ENCODE assay signal across 8 mouse cellular contexts in genomic region chr7:118704001-118704850, GRCm38 (mm10). TPM values are rescaled to one million over a fixed set of nuclear protein-coding genes. Genes with fewer than 3 reads are reported as not detected.
A peak's percentile ranks its signal among the peaks of the same experiment; 100 is the strongest.
DNase-seq lines count a peak whose midpoint lies in the region; ATAC-seq and TF ChIP-seq lines count a peak whose summit lies in the region.

No protein-coding gene starts in this region.

- 58% methylated on average over 9 of the region's 9 CpGs for WGBS in lung, postnatal 0 days
- WGBS in liver, embryonic 11.5 days: 78% methylated on average over 9 of the region's 9 CpGs
- 82% methylated on average over 9 of the region's 9 CpGs for WGBS in thymus, adult 2 months

- peak overlapping the region; percentile 20 for H3K9ac ChIP-seq in lung, postnatal 0 days (replicated peaks; ENCODE audit: low read depth)
- peak overlapping the region; percentile 90 for H3K9ac ChIP-seq in liver, embryonic 11.5 days (ENCODE audit: low read depth, low read length)

- H3K27ac ChIP-seq in lung, postnatal 0 days (ENCODE audit: low read length): peak overlapping the region; percentile 93
- peak overlapping the region; percentile 81 for H3K27ac ChIP-seq in liver, embryonic 11.5 days (ENCODE audit: low read depth, low read length)
- H3K27ac ChIP-seq in thymus, adult 2 months (ENCODE audit: control insufficient read depth, insufficient read depth, low read length): no peak overlapping the region

- H3K27me3 ChIP-seq in lung, postnatal 0 days (replicated peaks; ENCODE audit: insufficient read depth, low read length): no peaks in the 10 kb centered on the region
- no peaks in the 10 kb centered on the region for H3K27me3 ChIP-seq in liver, embryonic 11.5 days (replicated peaks; ENCODE audit: control insufficient read depth, insufficient read depth, low read length)
- no peaks in the 10 kb centered on the region for H3K27me3 ChIP-seq in thymus, adult 2 months (ENCODE audit: control insufficient read depth, insufficient read depth, low read length)

- no peaks in the 10 kb centered on the region for H3K36me3 ChIP-seq in lung, postnatal 0 days (ENCODE audit: insufficient read depth, low read length)
- no peaks in the 10 kb centered on the region for H3K36me3 ChIP-seq in liver, embryonic 11.5 days (ENCODE audit: control insufficient read depth, insufficient read depth, low read length)
- H3K36me3 ChIP-seq in thymus, adult 2 months (ENCODE audit: control insufficient read depth, insufficient read depth, low read length): no peaks in the 10 kb centered on the region

- TF ChIP-seq EP300 in lung, postnatal 0 days (IDR thresholded peaks at IDR 0.05): peak; percentile 79

- peak; percentile 23 for DNase-seq in CD4-positive, CD25-positive, alpha-beta regulatory T cell, adult 2 months (ENCODE audit: low read depth, low spot score)
- peak; percentile 91 for DNase-seq in lung, postnatal 0 days (ENCODE audit: low spot score)
- DNase-seq in lung, postnatal 10 days: no peak
- no peak for DNase-seq in liver, embryonic 11.5 days (ENCODE audit: low spot score)
- peak; percentile 26 for DNase-seq in yolk sac, embryonic 10.5 days (ENCODE audit: low spot score)
- DNase-seq in thymus, adult 2 months: no peak
- DNase-seq in thymus, postnatal 4 days: no peak

- H3K4me1 ChIP-seq in lung, postnatal 0 days (ENCODE audit: insufficient read depth, low read depth, low read length): peaks cover 14% of the 10 kb centered on the region; the same call in 1 of the 2 replicates
- H3K4me1 ChIP-seq in liver, embryonic 11.5 days (replicated peaks; ENCODE audit: control insufficient read depth, insufficient read depth, low read length): peaks cover 13% of the 10 kb centered on the region
- peaks cover 7% of the 10 kb centered on the region; the same call in 1 of the 2 replicates for H3K4me1 ChIP-seq in thymus, adult 2 months (replicated peaks; ENCODE audit: control insufficient read depth, insufficient read depth, low read length)

- no peak for ATAC-seq in CD4-positive, CD25-positive, alpha-beta regulatory T cell, adult 4 months
- ATAC-seq in lung, postnatal 0 days: peak; percentile 21; the same call in 1 of the 2 replicates
- 0 out of 2 replicates have a peak, but pooled peaks have one; percentile 7 for ATAC-seq in liver, embryonic 11.5 days (replicated peaks; ENCODE audit: low FRiP score)

- no peaks in the 10 kb centered on the region for H3K9me3 ChIP-seq in lung, postnatal 0 days (ENCODE audit: low read length)
- H3K9me3 ChIP-seq in liver, embryonic 11.5 days (ENCODE audit: control insufficient read depth, low read length): no peaks in the 10 kb centered on the region

- peak overlapping the region; percentile 87 for H3K4me3 ChIP-seq in lung, postnatal 0 days (ENCODE audit: low read depth, low read length)
- peak overlapping the region; percentile 92 for H3K4me3 ChIP-seq in liver, embryonic 11.5 days (ENCODE audit: low read depth, low read length)
- H3K4me3 ChIP-seq in thymus, adult 2 months (ENCODE audit: control insufficient read depth, insufficient read depth, low read length): no peak overlapping the region

- TF ChIP-seq CTCF in lung, postnatal 0 days (IDR thresholded peaks at IDR 0.05): no peak
- no peak for TF ChIP-seq CTCF in thymus, adult 2 months (IDR thresholded peaks at IDR 0.05; ENCODE audit: borderline replicate concordance, control insufficient read depth, extremely low read depth, insufficient read depth, low read length, poor library complexity)

- H3K4me2 ChIP-seq in lung, postnatal 0 days (replicated peaks; ENCODE audit: low read depth, low read length): peak overlapping the region; percentile 81
- peak overlapping the region; percentile 84 for H3K4me2 ChIP-seq in liver, embryonic 11.5 days

- TF ChIP-seq POLR2A in thymus, adult 2 months (IDR thresholded peaks at IDR 0.05; ENCODE audit: control insufficient read depth, extremely low read depth, insufficient read depth, low read length, poor library complexity): no peak

RNA-seq across cellular contexts. Expression of gene Gde1, which starts 1.4 kb away (rescaled TPM):
- 10 to 100 TPM; 15.9 to 17.9 TPM for polyA plus RNA-seq in CD4-positive, CD25-positive, alpha-beta regulatory T cell, adult 4 months (2017; shearing (Covaris generic))
- 382 and 481 TPM in 2 replicates for polyA plus RNA-seq in lung, postnatal 0 days (2015; fragmentation: Nextera tagmentation; extraction: Ambion mirVana)
- polyA plus RNA-seq in liver, embryonic 11.5 days (2014; fragmentation: Nextera tagmentation; extraction: Ambion mirVana): 64.2 and 71.0 TPM in 2 replicates
- polyA plus RNA-seq in thymus, adult 2 months (2012; rRNA removed): 161 and 163 TPM in 2 replicates

RNA-seq across cellular contexts. Expression of gene Ccp110, which starts 8.1 kb away (rescaled TPM):
- 1 to 10 TPM; 4.7 to 7.7 TPM for polyA plus RNA-seq in CD4-positive, CD25-positive, alpha-beta regulatory T cell, adult 4 months (2017; shearing (Covaris generic))
- 8.4 and 8.8 TPM in 2 replicates for polyA plus RNA-seq in lung, postnatal 0 days (2015; fragmentation: Nextera tagmentation; extraction: Ambion mirVana)
- polyA plus RNA-seq in liver, embryonic 11.5 days (2014; fragmentation: Nextera tagmentation; extraction: Ambion mirVana): 7.9 and 9.0 TPM in 2 replicates
- polyA plus RNA-seq in thymus, adult 2 months (2012; rRNA removed): 7.3 and 8.7 TPM in 2 replicates

RNA-seq across cellular contexts. Expression of gene Vps35l, which starts 35.8 kb away (rescaled TPM):
- 100 to 1,000 TPM in 1 of 2 experiments, 10 to 100 TPM in 1; 67.3 to 132 TPM for polyA plus RNA-seq in CD4-positive, CD25-positive, alpha-beta regulatory T cell, adult 4 months (2017; shearing (Covaris generic))
- 44.0 and 45.0 TPM in 2 replicates for polyA plus RNA-seq in lung, postnatal 0 days (2015; fragmentation: Nextera tagmentation; extraction: Ambion mirVana)
- polyA plus RNA-seq in liver, embryonic 11.5 days (2014; fragmentation: Nextera tagmentation; extraction: Ambion mirVana): 56.6 and 64.3 TPM in 2 replicates
- polyA plus RNA-seq in thymus, adult 2 months (2012; rRNA removed): 56.2 and 61.1 TPM in 2 replicates

Comparison
In these comparisons a context has a peak if more than half of its experiments do, and no peak if none do; other contexts are left out.
1. DNase-seq: peak in CD4-positive, CD25-positive, alpha-beta regulatory T cell, adult 2 months (single experiment), lung, postnatal 0 days (single experiment) and yolk sac, embryonic 10.5 days (single experiment); none in lung, postnatal 10 days (single experiment), liver, embryonic 11.5 days (single experiment), thymus, adult 2 months (single experiment) and thymus, postnatal 4 days (single experiment).